Mouse (Mus musculus) limb, embryonic 12.5 days (tissue): ENCODE measurements around the gene Cisd3. TPM values are rescaled to one million over a fixed set of nuclear protein-coding genes. Genes with fewer than 3 reads are reported as not detected.
A peak's percentile ranks its signal among the peaks of the same experiment; 100 is the strongest.

Experiments
- ATAC-seq: fragments of 200-750 bp; cut with Nextera tagmentation; 2 replicates; pipeline ENCODE4 v1.8.0; 2017; ENCODE audit warnings: low read depth, moderate TSS enrichment; ENCODE audit not compliant: insufficient number of reproducible peaks, insufficient read depth, low FRiP score, low TSS enrichment
- H3K27ac ChIP-seq: fragments of 300-500 bp; sonication (generic); 2 replicates; pipeline ENCODE4 v1.5.1; 2016; ENCODE audit warnings: mild to moderate bottlenecking, moderate library complexity
- H3K27me3 ChIP-seq: fragments of 300-500 bp; sonication (generic); 2 replicates; pipeline ENCODE4 v1.6.1; 2016; ENCODE audit warnings: mild to moderate bottlenecking, moderate library complexity
- H3K36me3 ChIP-seq: fragments of 300-500 bp; sonication (generic); 2 replicates; pipeline ENCODE4 v1.6.1; 2016; ENCODE audit warnings: mild to moderate bottlenecking, moderate library complexity
- H3K4me1 ChIP-seq: fragments of 300-500 bp; sonication (generic); replicated peaks from 2 replicates; pipeline ENCODE4 v1.6.1; 2016
- H3K4me2 ChIP-seq: fragments of 300-500 bp; sonication (generic); 2 replicates; pipeline ENCODE4 v1.6.1; 2016; ENCODE audit warnings: mild to moderate bottlenecking, moderate library complexity
- H3K4me3 ChIP-seq: fragments of 300-500 bp; sonication (generic); replicated peaks from 2 replicates; pipeline ENCODE4 v1.5.1; 2016; ENCODE audit warnings: mild to moderate bottlenecking
- H3K9ac ChIP-seq: fragments of 300-500 bp; sonication (generic); replicated peaks from 2 replicates; pipeline ENCODE4 v1.6.1; 2016; ENCODE audit warnings: mild to moderate bottlenecking, moderate library complexity
- H3K9me3 ChIP-seq: fragments of 300-500 bp; sonication (generic); 2 replicates; pipeline ENCODE4 v1.6.1; 2016; ENCODE audit warnings: mild to moderate bottlenecking, moderate library complexity
- WGBS: fragments of 180-500 bp; shearing (Covaris S2); methylation state at CpG from one replicate; pipeline ENCODE4 v1.1.7; 2016; 5-methylcytosine and 5-hydroxymethylcytosine counted together
- polyA plus RNA-seq: library from polyadenylated mRNA; unstranded; fragments of >200 nt; fragmentation: Nextera tagmentation; extraction: Ambion mirVana; gene quantifications from 2 replicates; pipeline ENCODE4 v1.2.1, GENCODE M21; 2016

Cisd3 gene
- polyA plus RNA-seq, 1 experiment from 2014 or later = 10.0 TPM

- no peak for ATAC-seq
- peak overlapping the region; percentile 92 for H3K27ac ChIP-seq
- peak overlapping the region; percentile 90 for H3K9ac ChIP-seq
- H3K4me1 ChIP-seq = peaks cover 47% of the 10 kb centered on the region
- H3K36me3 ChIP-seq = peaks cover 35% of the 10 kb centered on the region
- peak overlapping the region; percentile 85 for H3K4me2 ChIP-seq
- peaks cover 17% of the 10 kb centered on the region for H3K27me3 ChIP-seq
- H3K4me3 ChIP-seq = peak overlapping the region; percentile 92
- WGBS = under 1% methylated on average over 38 of the region's 57 CpGs
- H3K9me3 ChIP-seq = no peaks in the 10 kb centered on the region
Measured at GRCm38 (mm10) chr11:97663528-97664338, 21.9 kb upstream of the Cisd3 start.

GRCm38 (mm10) chr11:97664339-97664665 is 21.3 kb upstream of the Cisd3 start:
- H3K9ac ChIP-seq = peak overlapping the region; percentile 90
- peaks cover 45% of the 10 kb centered on the region for H3K4me1 ChIP-seq
- 3% methylated on average over 6 of the region's 8 CpGs for WGBS
- H3K4me3 ChIP-seq = peak overlapping the region; percentile 92
- H3K4me2 ChIP-seq = peak overlapping the region; percentile 85
- H3K36me3 ChIP-seq = peaks cover 41% of the 10 kb centered on the region
- no peak for ATAC-seq
- no peaks in the 10 kb centered on the region for H3K9me3 ChIP-seq
- peaks cover 17% of the 10 kb centered on the region for H3K27me3 ChIP-seq
- H3K27ac ChIP-seq = peak overlapping the region; percentile 92

- peaks cover 17% of the 10 kb centered on the region for H3K27me3 ChIP-seq
- no peak for ATAC-seq
- peaks cover 45% of the 10 kb centered on the region for H3K4me1 ChIP-seq
- H3K4me3 ChIP-seq = peak overlapping the region; percentile 92
- WGBS = 30% methylated on average over 6 of the region's 6 CpGs
- peak overlapping the region; percentile 85 for H3K4me2 ChIP-seq
- peak overlapping the region; percentile 90; the same call in 1 of the 2 replicates for H3K9ac ChIP-seq
- H3K27ac ChIP-seq = no peak overlapping the region
- H3K9me3 ChIP-seq = no peaks in the 10 kb centered on the region
- peaks cover 46% of the 10 kb centered on the region for H3K36me3 ChIP-seq
Measured at GRCm38 (mm10) chr11:97664771-97665240, 20.8 kb upstream of the Cisd3 start.

DNA sequence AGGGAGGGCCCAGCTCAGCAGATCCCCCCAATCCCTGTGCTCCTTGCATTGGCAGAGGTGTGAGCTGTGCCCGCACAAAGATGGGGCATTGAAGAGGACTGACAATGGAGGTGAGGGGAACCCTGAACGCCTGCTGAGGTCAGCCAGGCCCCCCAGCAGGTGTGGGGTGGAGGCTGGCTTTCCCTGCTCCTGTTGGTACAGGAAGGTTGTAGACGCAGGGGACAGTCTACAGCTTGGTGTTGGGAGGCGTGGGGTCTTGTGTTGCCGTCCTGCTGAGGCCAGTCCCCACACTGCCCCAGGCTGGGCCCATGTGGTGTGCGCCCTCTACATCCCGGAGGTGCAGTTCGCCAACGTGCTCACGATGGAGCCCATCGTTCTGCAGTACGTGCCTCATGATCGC is 20.2 kb upstream of the Cisd3 start:
- 89% methylated on average over 13 of the region's 13 CpGs for WGBS
- no peak overlapping the region for H3K4me2 ChIP-seq
- H3K27me3 ChIP-seq = peaks cover 17% of the 10 kb centered on the region
- peaks cover 52% of the 10 kb centered on the region for H3K36me3 ChIP-seq
- H3K4me1 ChIP-seq = peaks cover 49% of the 10 kb centered on the region
- H3K27ac ChIP-seq = no peak overlapping the region
- no peak for ATAC-seq
- H3K9ac ChIP-seq = no peak overlapping the region
- no peaks in the 10 kb centered on the region for H3K9me3 ChIP-seq
- peak overlapping the region; percentile 92; the same call in 1 of the 2 replicates for H3K4me3 ChIP-seq

- Histone ChIP-seq H3K4me2 (no peak overlapping the region), H3K4me3 (no peak overlapping the region), H3K36me3 (peaks cover 60% of the 10 kb centered on the region), H3K9ac (no peak overlapping the region), H3K27ac (no peak overlapping the region), H3K27me3 (peaks cover 14% of the 10 kb centered on the region), H3K4me1 (peaks cover 46% of the 10 kb centered on the region), H3K9me3 (no peaks in the 10 kb centered on the region)
- ATAC-seq = no peak
- 95% methylated on average over 7 of the region's 7 CpGs for WGBS
Measured at GRCm38 (mm10) chr11:97666221-97666620, 19.4 kb upstream of the Cisd3 start.

DNA sequence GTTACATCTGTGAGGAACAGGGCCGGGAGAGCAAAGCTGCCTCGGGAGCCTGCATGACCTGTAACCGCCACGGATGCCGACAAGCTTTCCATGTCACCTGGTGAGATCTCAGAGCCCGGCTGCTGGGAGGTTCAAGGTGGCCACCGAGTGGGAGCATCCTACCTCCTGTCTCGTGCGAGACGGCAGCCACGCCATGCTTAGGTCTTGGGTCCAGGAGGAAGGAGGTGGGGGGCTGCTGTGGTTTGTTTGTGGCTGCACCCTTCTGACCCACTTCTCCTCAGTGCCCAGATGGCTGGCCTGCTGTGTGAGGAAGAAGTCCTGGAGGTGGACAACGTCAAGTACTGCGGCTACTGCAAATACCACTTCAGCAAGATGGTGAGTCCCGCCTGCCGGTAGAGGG is 18.8 kb upstream of the Cisd3 start:
- Histone ChIP-seq H3K4me1 (peaks cover 40% of the 10 kb centered on the region), H3K36me3 (peaks cover 66% of the 10 kb centered on the region), H3K9me3 (no peaks in the 10 kb centered on the region), H3K4me3 (no peak overlapping the region), H3K4me2 (no peak overlapping the region), H3K9ac (no peak overlapping the region), H3K27ac (no peak overlapping the region), H3K27me3 (peaks cover 8% of the 10 kb centered on the region)
- no peak for ATAC-seq
- WGBS = 92% methylated on average over 15 of the region's 15 CpGs

- no peaks in the 10 kb centered on the region for H3K9me3 ChIP-seq
- H3K27me3 ChIP-seq = no peaks in the 10 kb centered on the region
- H3K9ac ChIP-seq = no peak overlapping the region
- ATAC-seq = no peak
- H3K36me3 ChIP-seq = peaks cover 80% of the 10 kb centered on the region
- H3K27ac ChIP-seq = 0 out of 2 replicates have a peak overlapping the region, but pooled peaks have one; percentile 12
- WGBS = 89% methylated on average over 7 of the region's 7 CpGs
- no peak overlapping the region for H3K4me2 ChIP-seq
- no peak overlapping the region for H3K4me3 ChIP-seq
- H3K4me1 ChIP-seq = peaks cover 31% of the 10 kb centered on the region
Measured at GRCm38 (mm10) chr11:97668160-97668559, 17.5 kb upstream of the Cisd3 start.

GRCm38 (mm10) chr11:97669268-97669667 is 16.4 kb upstream of the Cisd3 start:
- H3K4me2 ChIP-seq = no peak overlapping the region
- no peak for ATAC-seq
- no peak overlapping the region for H3K27ac ChIP-seq
- no peak overlapping the region for H3K4me3 ChIP-seq
- WGBS = 68% methylated on average over 15 of the region's 15 CpGs
- H3K4me1 ChIP-seq = peaks cover 30% of the 10 kb centered on the region
- H3K36me3 ChIP-seq = peaks cover 91% of the 10 kb centered on the region
- H3K9ac ChIP-seq = 0 out of 2 replicates have a peak overlapping the region, but pooled peaks have one; percentile 27
- H3K27me3 ChIP-seq = no peaks in the 10 kb centered on the region
- no peaks in the 10 kb centered on the region for H3K9me3 ChIP-seq

DNA sequence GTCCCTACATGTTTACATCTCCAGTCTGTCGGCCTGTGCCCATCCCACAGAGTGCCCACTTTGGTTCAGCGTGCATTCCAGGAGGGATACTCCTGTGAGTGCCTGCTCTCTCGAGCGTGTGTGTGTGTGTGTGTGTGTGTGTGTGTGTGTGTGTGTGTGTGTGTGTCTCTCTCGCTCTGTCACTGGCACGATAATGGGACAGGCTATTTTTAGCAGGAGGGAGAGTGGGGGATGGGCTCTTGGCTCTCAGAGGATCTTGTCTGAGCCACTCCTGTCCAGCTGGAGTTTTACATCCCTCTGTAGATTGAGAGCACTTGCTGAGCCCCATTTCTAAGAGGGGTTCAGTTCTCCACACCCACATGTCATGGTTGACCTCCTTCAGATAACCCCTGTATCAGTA is 15.8 kb upstream of the Cisd3 start:
- WGBS = 35% methylated on average over 5 of the region's 6 CpGs
- Histone ChIP-seq H3K4me2 (no peak overlapping the region), H3K9ac (no peak overlapping the region), H3K27ac (peak overlapping the region; percentile 23; the same call in 1 of the 2 replicates), H3K4me3 (no peak overlapping the region), H3K36me3 (peaks cover 96% of the 10 kb centered on the region), H3K4me1 (peaks cover 24% of the 10 kb centered on the region), H3K9me3 (no peaks in the 10 kb centered on the region), H3K27me3 (no peaks in the 10 kb centered on the region)
- ATAC-seq = no peak

DNA sequence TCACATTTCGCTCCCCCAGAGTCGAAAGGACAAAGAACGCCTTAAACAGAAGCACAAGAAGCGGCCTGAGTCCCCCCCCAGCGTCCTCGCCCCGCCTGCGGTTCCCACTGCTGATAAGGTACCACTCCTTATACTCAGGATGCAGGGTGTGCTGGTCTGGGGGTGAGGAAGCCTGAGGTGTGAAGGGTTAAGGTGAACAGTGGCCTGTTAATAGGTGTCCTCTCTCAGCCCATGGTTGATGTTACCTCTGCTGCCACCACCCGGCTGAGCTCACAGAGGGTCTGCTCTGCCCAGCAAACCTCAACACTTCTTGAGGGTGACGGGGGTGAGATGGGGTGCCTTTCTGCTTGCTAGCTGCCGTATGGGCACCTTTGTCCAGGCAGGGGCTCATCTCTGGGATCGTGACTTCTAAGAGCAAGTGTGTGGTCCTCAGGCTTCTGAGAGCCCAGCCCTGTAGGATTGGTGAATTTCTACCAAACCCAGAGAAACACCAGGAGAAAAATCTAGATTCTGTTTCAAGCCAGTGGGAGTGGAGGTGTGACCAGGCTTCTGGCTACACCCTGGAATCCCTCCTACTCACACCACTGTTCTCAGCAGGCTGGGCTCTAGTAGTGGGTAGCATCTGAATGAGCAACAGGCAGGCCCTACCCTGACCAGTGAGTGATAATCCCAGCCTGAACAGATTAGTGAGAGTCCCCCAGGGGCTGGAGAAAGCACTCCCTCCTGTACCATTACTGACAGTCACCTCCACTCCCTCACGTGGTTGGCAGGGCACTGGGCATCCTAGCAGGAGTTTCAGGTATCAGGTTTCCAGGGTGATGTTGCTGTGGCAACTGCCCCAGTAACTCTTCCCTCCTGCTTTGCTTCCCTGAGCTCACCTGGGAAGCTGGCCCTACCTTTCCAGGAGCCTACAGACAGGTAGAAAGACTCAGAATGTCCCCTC is 15.1 kb upstream of the Cisd3 start:
- Histone ChIP-seq H3K36me3 (peaks cover 100% of the 10 kb centered on the region), H3K4me1 (peaks cover 19% of the 10 kb centered on the region; the same call in 1 of the 2 replicates), H3K9ac (no peak overlapping the region), H3K4me3 (no peak overlapping the region), H3K9me3 (no peaks in the 10 kb centered on the region), H3K4me2 (no peak overlapping the region), H3K27ac (peak overlapping the region; percentile 53), H3K27me3 (no peaks in the 10 kb centered on the region)
- 68% methylated on average over 13 of the region's 13 CpGs for WGBS
- no peak for ATAC-seq

DNA sequence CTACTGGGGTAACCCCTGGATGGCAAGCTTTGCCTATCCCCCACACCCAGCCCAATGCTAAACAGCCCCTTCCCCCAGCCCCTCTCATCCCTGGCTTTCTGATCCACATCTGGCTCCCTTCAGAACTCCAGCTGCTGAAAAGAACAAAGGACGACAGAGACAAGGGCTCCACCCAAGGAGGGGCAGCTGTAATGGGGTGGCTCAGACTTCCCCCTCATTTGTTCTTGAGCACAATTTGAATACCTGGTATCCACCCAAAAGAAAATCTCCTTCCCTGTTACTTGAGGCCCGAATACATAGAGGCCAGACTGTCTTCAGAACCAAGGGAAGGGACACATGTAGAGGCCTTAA is 14.5 kb upstream of the Cisd3 start:
- H3K27ac ChIP-seq = no peak overlapping the region
- no peak overlapping the region for H3K4me3 ChIP-seq
- no peak overlapping the region for H3K9ac ChIP-seq
- 58% methylated on average over 2 of the region's 2 CpGs for WGBS
- H3K4me2 ChIP-seq = no peak overlapping the region
- no peaks in the 10 kb centered on the region for H3K9me3 ChIP-seq
- peaks cover 100% of the 10 kb centered on the region for H3K36me3 ChIP-seq
- H3K27me3 ChIP-seq = no peaks in the 10 kb centered on the region
- ATAC-seq = no peak
- H3K4me1 ChIP-seq = peaks cover 19% of the 10 kb centered on the region; the same call in 1 of the 2 replicates
